Mouse (Mus musculus): ENCODE data around the gene Tulp4. TPM values are rescaled to one million over a fixed set of nuclear protein-coding genes. Genes with fewer than 3 reads are reported as not detected.
"Not testable (repeated sequence)": the region's sequence is repeated elsewhere in the genome, so short reads cannot be mapped to it uniquely, and the experiment has no call there.

The Tulp4 gene
- polyA plus RNA-seq, 1 experiment from 2014 or later: 93.3 TPM

GRCm38 (mm10) chr17:6289045-6289444, 182.8 kb downstream of the Tulp4 start:
- WGBS: 92% methylated on average over 9 of the region's 12 CpGs
- not testable (repeated sequence) for H3K27me3 ChIP-seq (ENCODE audit: insufficient read depth, low read length); H3K9me3 ChIP-seq (ENCODE audit: low read depth, low read length); H3K4me1 ChIP-seq (ENCODE audit: insufficient read depth); DNase-seq; H3K4me2 ChIP-seq; H3K36me3 ChIP-seq (ENCODE audit: insufficient read depth); H3K4me3 ChIP-seq (ENCODE audit: low read depth, low read length); ATAC-seq (ENCODE audit: insufficient read depth); H3K27ac ChIP-seq (ENCODE audit: low read depth); H3K9ac ChIP-seq

- not testable (repeated sequence) for H3K4me3 ChIP-seq (ENCODE audit: low read depth, low read length); DNase-seq; H3K36me3 ChIP-seq (ENCODE audit: insufficient read depth); ATAC-seq (ENCODE audit: insufficient read depth); H3K4me1 ChIP-seq (ENCODE audit: insufficient read depth); H3K4me2 ChIP-seq; H3K27ac ChIP-seq (ENCODE audit: low read depth); H3K27me3 ChIP-seq (ENCODE audit: insufficient read depth, low read length); H3K9ac ChIP-seq; H3K9me3 ChIP-seq (ENCODE audit: low read depth, low read length)
- WGBS: no CpG with 5 or more reads among the region's 5 CpGs
Measured at GRCm38 (mm10) chr17:6293882-6294281, 187.6 kb downstream of the Tulp4 start.

GRCm38 (mm10) chr17:6297060-6297795, 191.0 kb downstream of the Tulp4 start:
- ATAC-seq (ENCODE audit: insufficient read depth); H3K27me3 ChIP-seq (ENCODE audit: insufficient read depth, low read length); H3K9me3 ChIP-seq (ENCODE audit: low read depth, low read length); H3K9ac ChIP-seq; H3K36me3 ChIP-seq (ENCODE audit: insufficient read depth); DNase-seq; H3K4me1 ChIP-seq (ENCODE audit: insufficient read depth); H3K27ac ChIP-seq (ENCODE audit: low read depth); H3K4me2 ChIP-seq; H3K4me3 ChIP-seq (ENCODE audit: low read depth, low read length): not testable (repeated sequence)
- 81% methylated on average over 9 of the region's 15 CpGs for WGBS

- not testable (repeated sequence) for H3K9ac ChIP-seq; DNase-seq; ATAC-seq (ENCODE audit: insufficient read depth); H3K27ac ChIP-seq (ENCODE audit: low read depth); H3K9me3 ChIP-seq (ENCODE audit: low read depth, low read length); H3K4me3 ChIP-seq (ENCODE audit: low read depth, low read length); H3K4me1 ChIP-seq (ENCODE audit: insufficient read depth); H3K27me3 ChIP-seq (ENCODE audit: insufficient read depth, low read length); H3K4me2 ChIP-seq; H3K36me3 ChIP-seq (ENCODE audit: insufficient read depth)
- 56% methylated on average over 5 of the region's 12 CpGs for WGBS
Measured at GRCm38 (mm10) chr17:6300190-6300863, 194.1 kb downstream of the Tulp4 start.

Small RNA genes within 50 kb of the gene (microRNA-seq; reads per million reads assigned to microRNA genes)
- not detected for gene Gm22774 (ENCODE audit: borderline number of aligned reads)

Other genes with a start within 250 kb of the Tulp4 start
- gene Synj2, start 165.2 kb upstream of the Tulp4 start, polyA plus RNA-seq (2014; fragmentation: Nextera tagmentation; extraction: Ambion mirVana): 3.6 TPM in 2 replicates
- 4.7 and 4.8 TPM in 2 replicates for gene Serac1, start 26.7 kb upstream of the Tulp4 start, polyA plus RNA-seq (2014; fragmentation: Nextera tagmentation; extraction: Ambion mirVana)
- gene Gtf2h5, start 26.7 kb upstream of the Tulp4 start, polyA plus RNA-seq (2014; fragmentation: Nextera tagmentation; extraction: Ambion mirVana): 183 and 184 TPM in 2 replicates
- 25.1 and 27.0 TPM in 2 replicates for gene Tmem181a, start 150.4 kb downstream of the Tulp4 start, polyA plus RNA-seq (2014; fragmentation: Nextera tagmentation; extraction: Ambion mirVana)
- gene Dynlt1a, start 211.1 kb downstream of the Tulp4 start, polyA plus RNA-seq (2014; fragmentation: Nextera tagmentation; extraction: Ambion mirVana): 18.7 and 19.0 TPM in 2 replicates

All from lung, embryonic 14.5 days (tissue).